In genomic region chr3:121890563-121890962, GRCm38 (mm10) we compare ENCODE assay signal across 10 mouse cellular contexts.
DNase-seq lines count a peak whose midpoint lies in the region; ATAC-seq lines count a peak whose summit lies in the region.
"Had no signal": no experiment of that assay in that cellular context is flagged by ENCODE, and none has a peak within 500 bp of the region (broad histone marks: within the 10 kb centered on the region; RNA-seq: fewer than 3 reads in every experiment).

No protein-coding gene starts in this region.

- peaks cover 12% of the 10 kb centered on the region for H3K27me3 ChIP-seq in hindbrain, embryonic 13.5 days
- peaks cover 21% of the 10 kb centered on the region for H3K27me3 ChIP-seq in hindbrain, embryonic 10.5 days (ENCODE audit: insufficient read depth, poor library complexity, severe bottlenecking)
- H3K27me3 ChIP-seq in heart, embryonic 10.5 days (ENCODE audit: insufficient read depth, poor library complexity, severe bottlenecking) = no peaks in the 10 kb centered on the region
- 0 out of 2 replicates have a peak, but pooled peaks cover 9% of the 10 kb centered on the region for H3K27me3 ChIP-seq in limb, embryonic 10.5 days (ENCODE audit: low read depth, poor library complexity, severe bottlenecking)

- no peak for DNase-seq in hindbrain, embryonic 10.5 days (ENCODE audit: low spot score)
- DNase-seq in heart, embryonic 10.5 days (ENCODE audit: low spot score) = no peak
- peak; percentile 69 for DNase-seq in kidney, postnatal 10 days
- DNase-seq in lung, postnatal 36 days = peak; percentile 70
- no peak for DNase-seq in limb, embryonic 10.5 days (ENCODE audit: low spot score)
- no peak for DNase-seq in left cerebral cortex, adult 11 months (ENCODE audit: low spot score)
- no peak for DNase-seq in urinary bladder, adult 18-20 months (ENCODE audit: low spot score in 2 of 2)

- peak overlapping the region; percentile 48; the same call in 1 of the 2 replicates for H3K27ac ChIP-seq in hindbrain, embryonic 13.5 days
- no peak overlapping the region for H3K27ac ChIP-seq in hindbrain, embryonic 10.5 days
- peak overlapping the region; percentile 87 for H3K27ac ChIP-seq in heart, embryonic 10.5 days
- H3K27ac ChIP-seq in limb, embryonic 10.5 days = no peak overlapping the region
- H3K27ac ChIP-seq: embryonic facial prominence, embryonic 15.5 days; limb, embryonic 12.5 days had no signal

- WGBS in hindbrain, embryonic 13.5 days = 33% methylated on average over 5 of the region's 5 CpGs
- 40% methylated on average over 5 of the region's 5 CpGs for WGBS in hindbrain, embryonic 10.5 days
- 25% methylated on average over 5 of the region's 5 CpGs for WGBS in heart, embryonic 10.5 days
- WGBS in limb, embryonic 10.5 days = 48% methylated on average over 5 of the region's 5 CpGs

- H3K9ac ChIP-seq in hindbrain, embryonic 13.5 days = no peak overlapping the region
- H3K9ac ChIP-seq: embryonic facial prominence, embryonic 15.5 days; limb, embryonic 12.5 days had no signal

- no peaks in the 10 kb centered on the region for H3K36me3 ChIP-seq in hindbrain, embryonic 13.5 days
- H3K36me3 ChIP-seq in hindbrain, embryonic 10.5 days = no peaks in the 10 kb centered on the region
- no peaks in the 10 kb centered on the region for H3K36me3 ChIP-seq in heart, embryonic 10.5 days
- no peaks in the 10 kb centered on the region for H3K36me3 ChIP-seq in limb, embryonic 10.5 days
- H3K36me3 ChIP-seq: embryonic facial prominence, embryonic 15.5 days; limb, embryonic 12.5 days had no signal

- ATAC-seq in hindbrain, embryonic 13.5 days (ENCODE audit: low FRiP score) = no peak

- H3K4me3 ChIP-seq in hindbrain, embryonic 13.5 days = no peak overlapping the region
- H3K4me3 ChIP-seq in hindbrain, embryonic 10.5 days = no peak overlapping the region
- H3K4me3 ChIP-seq in heart, embryonic 10.5 days = peak overlapping the region; percentile 48
- no peak overlapping the region for H3K4me3 ChIP-seq in limb, embryonic 10.5 days
- H3K4me3 ChIP-seq: embryonic facial prominence, embryonic 15.5 days; limb, embryonic 12.5 days had no signal

- no peak overlapping the region for H3K4me2 ChIP-seq in hindbrain, embryonic 13.5 days
- H3K4me2 ChIP-seq: embryonic facial prominence, embryonic 15.5 days; limb, embryonic 12.5 days had no signal

- 0 out of 2 replicates have a peak, but pooled peaks cover 8% of the 10 kb centered on the region for H3K4me1 ChIP-seq in hindbrain, embryonic 13.5 days (replicated peaks)
- H3K4me1 ChIP-seq in hindbrain, embryonic 10.5 days (replicated peaks) = peaks cover 30% of the 10 kb centered on the region
- peaks cover 59% of the 10 kb centered on the region for H3K4me1 ChIP-seq in heart, embryonic 10.5 days
- H3K4me1 ChIP-seq in limb, embryonic 10.5 days = peaks cover 28% of the 10 kb centered on the region

- H3K9me3 ChIP-seq in hindbrain, embryonic 13.5 days = no peaks in the 10 kb centered on the region
- no peaks in the 10 kb centered on the region for H3K9me3 ChIP-seq in hindbrain, embryonic 10.5 days
- H3K9me3 ChIP-seq in heart, embryonic 10.5 days = no peaks in the 10 kb centered on the region
- H3K9me3 ChIP-seq in limb, embryonic 10.5 days (replicated peaks) = no peaks in the 10 kb centered on the region
- H3K9me3 ChIP-seq: embryonic facial prominence, embryonic 15.5 days; limb, embryonic 12.5 days had no signal

Comparison
In these comparisons a context has a peak if more than half of its experiments do, and no peak if none do; other contexts are left out.
1. H3K27ac ChIP-seq: peak in hindbrain, embryonic 13.5 days (single experiment) and heart, embryonic 10.5 days (single experiment); none in hindbrain, embryonic 10.5 days (single experiment) and limb, embryonic 10.5 days (single experiment).
2. DNase-seq: peak in kidney, postnatal 10 days (single experiment) and lung, postnatal 36 days (single experiment); none in hindbrain, embryonic 10.5 days (single experiment), heart, embryonic 10.5 days (single experiment), limb, embryonic 10.5 days (single experiment), left cerebral cortex, adult 11 months (single experiment) and urinary bladder, adult 18-20 months (0 of 2).